Mouse (Mus musculus): ENCODE data around the gene Hrk. TPM values are rescaled to one million over a fixed set of nuclear protein-coding genes. Genes with fewer than 3 reads are reported as not detected.

Gene Hrk
- 0.09 and 0.20 TPM in 2 replicates for polyA plus RNA-seq (2014; fragmentation: Nextera tagmentation; extraction: Ambion mirVana)

DNA sequence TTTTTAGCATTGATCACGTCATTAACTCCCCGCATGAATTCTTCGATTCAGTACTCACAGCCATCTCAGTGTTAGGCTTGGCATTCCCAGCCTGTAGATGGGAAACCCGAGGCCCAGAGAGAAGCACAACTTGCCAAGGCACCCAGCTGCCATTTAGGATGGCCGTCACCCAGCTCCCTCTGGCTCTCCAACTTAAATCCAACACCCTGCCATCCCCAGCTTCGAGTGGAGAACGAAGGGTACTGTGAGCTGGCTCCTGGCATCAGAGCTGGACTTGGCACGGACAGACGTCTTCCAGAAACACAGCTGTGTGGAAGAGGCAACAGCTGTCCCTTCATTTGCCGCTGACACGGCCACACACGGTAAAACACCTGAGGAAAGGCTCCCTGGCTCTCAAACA is at the start of gene Hrk:
TSS of gene Hrk (plus strand) at position 68 of the 400 bp plus-strand sequence.
- 73% methylated on average over 12 of the region's 12 CpGs for WGBS
- H3K4me2 ChIP-seq (ENCODE audit: low read depth, low read length, severe bottlenecking) = no peak within 1 kb of the TSS
- peaks cover 18% of the 10 kb centered on the region for H3K27me3 ChIP-seq (ENCODE audit: control insufficient read depth, insufficient read depth, low read length)
- 0 out of 2 replicates have a peak, but pooled peaks cover 1% of the 10 kb centered on the region for H3K4me1 ChIP-seq (replicated peaks; ENCODE audit: control insufficient read depth, insufficient read depth, low read length)
- no peak for DNase-seq (ENCODE audit: low spot score)
- H3K27ac ChIP-seq (ENCODE audit: low read depth, low read length) = no peak within 1 kb of the TSS
- H3K9ac ChIP-seq (ENCODE audit: low read length) = no peak within 1 kb of the TSS
- no peak within 1 kb of the TSS for H3K4me3 ChIP-seq (ENCODE audit: low read depth, low read length)
- no peaks in the 10 kb centered on the region for H3K36me3 ChIP-seq (ENCODE audit: control insufficient read depth, insufficient read depth, low read length)
- H3K9me3 ChIP-seq (ENCODE audit: control insufficient read depth, low read length) = no peaks in the 10 kb centered on the region
- ATAC-seq (replicated peaks; ENCODE audit: low FRiP score) = no peak

DNA sequence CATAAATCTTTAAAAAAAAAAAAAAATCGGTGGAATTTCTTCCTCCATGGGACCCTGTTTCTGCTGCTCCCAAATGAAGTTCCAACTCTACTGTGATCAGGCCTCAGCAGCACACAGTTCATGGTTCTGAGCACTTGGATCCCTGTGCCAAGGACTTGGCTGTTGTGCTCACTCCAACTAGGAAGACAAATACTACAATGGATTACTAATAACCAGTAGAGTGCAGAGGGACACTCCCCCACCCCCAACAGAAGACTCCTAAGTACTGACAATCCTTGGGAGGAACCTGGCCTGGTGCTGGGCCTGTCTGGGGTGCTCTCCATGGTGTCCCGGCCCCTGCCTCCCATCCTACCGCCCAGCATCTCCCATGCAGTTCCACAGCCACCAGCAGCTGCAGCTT is 46.1 kb upstream of the Hrk start:
- Histone ChIP-seq H3K4me1 (replicated peaks; ENCODE audit: control insufficient read depth, insufficient read depth, low read length) (0 out of 2 replicates have a peak, but pooled peaks cover 2% of the 10 kb centered on the region), H3K4me3 (ENCODE audit: low read depth, low read length) (no peak overlapping the region), H3K9ac (ENCODE audit: low read length) (no peak overlapping the region), H3K27me3 (ENCODE audit: control insufficient read depth, insufficient read depth, low read length) (no peaks in the 10 kb centered on the region), H3K36me3 (ENCODE audit: control insufficient read depth, insufficient read depth, low read length) (no peaks in the 10 kb centered on the region), H3K27ac (ENCODE audit: low read depth, low read length) (no peak overlapping the region), H3K9me3 (ENCODE audit: control insufficient read depth, low read length) (no peaks in the 10 kb centered on the region), H3K4me2 (ENCODE audit: low read depth, low read length, severe bottlenecking) (no peak overlapping the region)
- DNase-seq (ENCODE audit: low spot score) = no peak
- ATAC-seq (replicated peaks; ENCODE audit: low FRiP score) = no peak
- WGBS = 83% methylated on average over 3 of the region's 3 CpGs

DNA sequence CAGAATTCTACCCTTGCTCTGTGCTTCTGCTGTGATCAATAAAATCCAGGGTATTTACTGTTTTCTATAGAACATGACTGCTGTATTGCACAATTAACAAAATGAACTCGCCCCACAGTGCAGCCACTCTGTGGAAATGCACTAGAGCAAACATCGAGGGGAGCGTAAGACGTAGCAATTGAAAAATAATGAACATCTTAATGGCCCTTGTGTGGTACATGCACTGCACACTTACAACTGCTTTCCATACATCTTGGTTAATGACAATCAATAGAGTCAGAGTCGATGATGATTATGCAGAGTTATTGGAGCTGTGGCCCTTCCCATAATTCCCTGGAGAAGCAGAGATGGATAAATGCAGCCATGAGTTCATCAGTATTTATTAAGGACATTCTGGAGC is 45.5 kb upstream of the Hrk start:
- no peak for DNase-seq (ENCODE audit: low spot score)
- H3K36me3 ChIP-seq (ENCODE audit: control insufficient read depth, insufficient read depth, low read length) = no peaks in the 10 kb centered on the region
- no peak overlapping the region for H3K4me3 ChIP-seq (ENCODE audit: low read depth, low read length)
- H3K27ac ChIP-seq (ENCODE audit: low read depth, low read length) = no peak overlapping the region
- H3K9ac ChIP-seq (ENCODE audit: low read length) = no peak overlapping the region
- no peaks in the 10 kb centered on the region for H3K9me3 ChIP-seq (ENCODE audit: control insufficient read depth, low read length)
- ATAC-seq (replicated peaks; ENCODE audit: low FRiP score) = no peak
- 91% methylated on average over 5 of the region's 5 CpGs for WGBS
- H3K27me3 ChIP-seq (ENCODE audit: control insufficient read depth, insufficient read depth, low read length) = no peaks in the 10 kb centered on the region
- H3K4me1 ChIP-seq (replicated peaks; ENCODE audit: control insufficient read depth, insufficient read depth, low read length) = 0 out of 2 replicates have a peak, but pooled peaks cover 2% of the 10 kb centered on the region
- H3K4me2 ChIP-seq (ENCODE audit: low read depth, low read length, severe bottlenecking) = no peak overlapping the region

DNA sequence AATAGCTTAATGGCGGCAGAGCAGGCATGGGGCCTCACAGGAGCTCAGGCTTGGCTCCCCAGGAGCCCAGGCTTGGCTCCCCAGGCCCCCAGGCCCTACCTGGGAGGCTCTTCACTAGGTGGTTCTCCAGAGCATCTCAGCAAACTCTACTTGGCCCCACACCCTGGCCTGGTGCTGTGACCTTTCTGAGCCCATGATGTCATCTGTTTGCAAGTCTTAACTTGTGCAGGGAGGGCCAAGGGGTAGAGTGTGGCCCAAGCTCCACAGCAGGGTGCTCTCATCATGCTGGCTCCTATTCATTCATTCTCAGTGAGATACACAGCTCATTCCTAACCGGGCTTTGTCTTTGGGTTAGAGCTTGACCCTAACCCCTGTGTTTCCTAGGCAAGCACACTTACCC is 43.8 kb upstream of the Hrk start:
- Histone ChIP-seq H3K9me3 (ENCODE audit: control insufficient read depth, low read length) (no peaks in the 10 kb centered on the region), H3K4me1 (replicated peaks; ENCODE audit: control insufficient read depth, insufficient read depth, low read length) (0 out of 2 replicates have a peak, but pooled peaks cover 2% of the 10 kb centered on the region), H3K27ac (ENCODE audit: low read depth, low read length) (no peak overlapping the region), H3K9ac (ENCODE audit: low read length) (no peak overlapping the region), H3K4me2 (ENCODE audit: low read depth, low read length, severe bottlenecking) (no peak overlapping the region), H3K27me3 (ENCODE audit: control insufficient read depth, insufficient read depth, low read length) (no peaks in the 10 kb centered on the region), H3K36me3 (ENCODE audit: control insufficient read depth, insufficient read depth, low read length) (no peaks in the 10 kb centered on the region), H3K4me3 (ENCODE audit: low read depth, low read length) (no peak overlapping the region)
- DNase-seq (ENCODE audit: low spot score) (no peak), ATAC-seq (replicated peaks; ENCODE audit: low FRiP score) (no peak)
- 33% methylated on average over 2 of the region's 2 CpGs for WGBS

DNA sequence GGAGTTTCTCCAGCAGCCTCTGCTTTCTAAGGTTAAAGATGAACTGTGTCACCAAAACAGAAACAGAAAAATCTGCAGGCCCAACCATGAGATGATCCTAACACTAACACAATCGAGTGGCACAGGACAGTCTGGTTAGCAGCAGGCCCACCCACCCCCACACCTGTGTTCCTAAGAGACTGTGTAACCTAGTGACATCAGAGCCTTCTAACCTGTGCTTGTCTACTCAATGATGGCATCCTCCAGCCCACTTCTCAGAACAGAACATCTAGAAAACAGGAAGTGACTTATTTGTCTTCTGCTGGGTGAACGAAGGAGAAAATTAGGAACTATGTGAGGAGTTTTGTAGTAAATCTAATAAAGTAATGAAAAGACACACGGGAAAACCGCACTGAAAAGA is 42.5 kb upstream of the Hrk start:
- Histone ChIP-seq H3K9ac (ENCODE audit: low read length) (no peak overlapping the region), H3K4me3 (ENCODE audit: low read depth, low read length) (no peak overlapping the region), H3K27me3 (ENCODE audit: control insufficient read depth, insufficient read depth, low read length) (no peaks in the 10 kb centered on the region), H3K9me3 (ENCODE audit: control insufficient read depth, low read length) (no peaks in the 10 kb centered on the region), H3K27ac (ENCODE audit: low read depth, low read length) (no peak overlapping the region), H3K4me2 (ENCODE audit: low read depth, low read length, severe bottlenecking) (no peak overlapping the region), H3K4me1 (replicated peaks; ENCODE audit: control insufficient read depth, insufficient read depth, low read length) (no peaks in the 10 kb centered on the region), H3K36me3 (ENCODE audit: control insufficient read depth, insufficient read depth, low read length) (no peaks in the 10 kb centered on the region)
- WGBS = 90% methylated on average over 4 of the region's 4 CpGs
- ATAC-seq (replicated peaks; ENCODE audit: low FRiP score) (no peak), DNase-seq (ENCODE audit: low spot score) (no peak)

DNA sequence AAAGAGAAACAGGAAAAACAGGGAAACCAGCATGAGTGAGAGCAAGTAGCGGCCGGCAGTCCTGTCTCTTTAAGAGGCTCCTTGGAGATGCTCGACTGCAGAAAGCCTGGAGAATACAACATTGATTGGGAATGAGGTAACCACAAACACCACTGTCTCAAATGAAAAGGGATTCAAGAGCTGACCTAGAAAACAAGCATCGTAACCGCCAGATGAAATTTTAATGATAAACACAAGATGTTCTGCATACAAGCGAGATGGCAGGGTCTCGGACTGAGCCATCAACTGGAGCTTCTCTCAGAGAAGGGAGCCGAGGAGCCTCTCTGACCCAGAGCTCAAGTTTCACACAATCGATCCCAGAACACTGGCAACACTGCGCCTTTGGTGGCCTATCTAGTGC is 41.4 kb upstream of the Hrk start:
- ATAC-seq (replicated peaks; ENCODE audit: low FRiP score) (no peak), DNase-seq (ENCODE audit: low spot score) (no peak)
- Histone ChIP-seq H3K9me3 (ENCODE audit: control insufficient read depth, low read length) (no peaks in the 10 kb centered on the region), H3K4me3 (ENCODE audit: low read depth, low read length) (no peak overlapping the region), H3K4me1 (replicated peaks; ENCODE audit: control insufficient read depth, insufficient read depth, low read length) (no peaks in the 10 kb centered on the region), H3K9ac (ENCODE audit: low read length) (no peak overlapping the region), H3K4me2 (ENCODE audit: low read depth, low read length, severe bottlenecking) (no peak overlapping the region), H3K36me3 (ENCODE audit: control insufficient read depth, insufficient read depth, low read length) (no peaks in the 10 kb centered on the region; the same call in 1 of the 2 replicates), H3K27me3 (ENCODE audit: control insufficient read depth, insufficient read depth, low read length) (no peaks in the 10 kb centered on the region), H3K27ac (ENCODE audit: low read depth, low read length) (no peak overlapping the region)
- WGBS = 52% methylated on average over 10 of the region's 10 CpGs

DNA sequence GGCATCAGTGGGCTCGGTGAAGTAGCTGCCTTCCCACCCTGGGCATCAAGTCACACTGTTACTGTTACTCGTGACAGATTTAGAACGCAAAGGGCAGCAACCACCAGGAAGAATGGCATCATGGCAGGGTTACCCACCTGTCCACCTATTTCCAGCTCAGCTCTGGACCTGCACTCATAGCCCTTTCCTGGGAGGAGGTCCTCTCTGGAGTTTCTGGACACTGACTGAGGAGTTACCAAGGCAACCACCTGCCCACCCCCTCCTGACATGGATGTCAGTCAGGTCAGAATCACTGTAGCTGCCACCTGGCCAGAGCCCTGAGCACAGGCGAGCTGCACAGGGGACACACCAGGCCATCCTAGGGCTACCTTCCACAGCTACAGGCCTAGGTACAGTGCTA is 37.8 kb upstream of the Hrk start:
- ATAC-seq (replicated peaks; ENCODE audit: low FRiP score) (no peak), DNase-seq (ENCODE audit: low spot score) (no peak)
- 86% methylated on average over 4 of the region's 4 CpGs for WGBS
- H3K9me3 ChIP-seq (ENCODE audit: control insufficient read depth, low read length) = no peaks in the 10 kb centered on the region
- no peaks in the 10 kb centered on the region for H3K27me3 ChIP-seq (ENCODE audit: control insufficient read depth, insufficient read depth, low read length)
- no peak overlapping the region for H3K9ac ChIP-seq (ENCODE audit: low read length)
- H3K36me3 ChIP-seq (ENCODE audit: control insufficient read depth, insufficient read depth, low read length) = no peaks in the 10 kb centered on the region; the same call in 1 of the 2 replicates
- H3K27ac ChIP-seq (ENCODE audit: low read depth, low read length) = no peak overlapping the region
- no peak overlapping the region for H3K4me2 ChIP-seq (ENCODE audit: low read depth, low read length, severe bottlenecking)
- no peak overlapping the region for H3K4me3 ChIP-seq (ENCODE audit: low read depth, low read length)
- H3K4me1 ChIP-seq (replicated peaks; ENCODE audit: control insufficient read depth, insufficient read depth, low read length) = no peaks in the 10 kb centered on the region

DNA sequence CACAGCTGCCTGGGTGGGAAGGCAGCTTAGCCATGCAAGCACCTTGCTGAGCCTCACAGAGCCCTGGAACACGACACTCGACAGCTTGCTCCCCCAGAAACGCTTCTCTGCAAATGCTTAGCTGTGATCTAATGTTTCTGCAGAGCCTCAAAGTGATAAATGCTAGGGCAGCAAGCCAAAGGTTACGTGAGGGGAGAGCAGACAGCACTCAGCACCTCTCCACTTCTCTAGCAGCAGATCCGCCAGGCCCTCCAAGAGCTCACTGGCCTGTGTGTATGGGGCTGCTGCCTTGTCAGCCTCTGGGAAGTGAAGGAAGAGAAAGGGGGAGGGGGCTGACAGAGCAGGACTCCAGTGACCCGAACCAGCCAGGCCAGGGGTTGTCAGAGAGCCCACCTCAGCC is 36.2 kb upstream of the Hrk start:
- no peak overlapping the region for H3K9ac ChIP-seq (ENCODE audit: low read length)
- H3K4me3 ChIP-seq (ENCODE audit: low read depth, low read length) = no peak overlapping the region
- H3K4me1 ChIP-seq (replicated peaks; ENCODE audit: control insufficient read depth, insufficient read depth, low read length) = no peaks in the 10 kb centered on the region
- H3K27ac ChIP-seq (ENCODE audit: low read depth, low read length) = no peak overlapping the region
- H3K27me3 ChIP-seq (ENCODE audit: control insufficient read depth, insufficient read depth, low read length) = no peaks in the 10 kb centered on the region
- H3K4me2 ChIP-seq (ENCODE audit: low read depth, low read length, severe bottlenecking) = no peak overlapping the region
- H3K36me3 ChIP-seq (ENCODE audit: control insufficient read depth, insufficient read depth, low read length) = no peaks in the 10 kb centered on the region; the same call in 1 of the 2 replicates
- ATAC-seq (replicated peaks; ENCODE audit: low FRiP score) (no peak), DNase-seq (ENCODE audit: low spot score) (no peak)
- H3K9me3 ChIP-seq (ENCODE audit: control insufficient read depth, low read length) = no peaks in the 10 kb centered on the region
- WGBS = 82% methylated on average over 6 of the region's 6 CpGs

DNA sequence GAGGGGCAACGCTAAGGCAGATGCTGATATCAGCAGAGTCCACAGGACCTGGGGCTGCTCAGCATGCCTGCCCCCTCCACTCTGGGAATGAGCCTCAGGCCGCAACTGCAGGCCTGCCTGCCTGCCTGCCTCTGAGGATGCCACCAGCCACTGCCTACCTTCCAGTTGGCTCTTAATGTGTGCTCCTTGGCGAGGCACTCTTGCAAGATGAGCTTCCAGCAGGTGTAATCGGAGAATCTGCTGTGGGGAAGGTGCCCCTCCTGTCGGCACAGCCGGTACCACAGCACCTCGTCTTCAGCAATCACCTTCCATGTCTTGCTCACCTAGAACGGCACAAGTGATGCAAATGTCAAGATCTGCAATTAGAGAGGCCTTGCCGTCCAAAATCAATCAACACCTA is 35.8 kb upstream of the Hrk start:
- ATAC-seq (replicated peaks; ENCODE audit: low FRiP score) (no peak), DNase-seq (ENCODE audit: low spot score) (no peak)
- H3K4me2 ChIP-seq (ENCODE audit: low read depth, low read length, severe bottlenecking) = no peak overlapping the region
- no peak overlapping the region for H3K9ac ChIP-seq (ENCODE audit: low read length)
- H3K27ac ChIP-seq (ENCODE audit: low read depth, low read length) = no peak overlapping the region
- no peaks in the 10 kb centered on the region; the same call in 1 of the 2 replicates for H3K36me3 ChIP-seq (ENCODE audit: control insufficient read depth, insufficient read depth, low read length)
- no peaks in the 10 kb centered on the region for H3K9me3 ChIP-seq (ENCODE audit: control insufficient read depth, low read length)
- WGBS = 85% methylated on average over 9 of the region's 9 CpGs
- H3K4me1 ChIP-seq (replicated peaks; ENCODE audit: control insufficient read depth, insufficient read depth, low read length) = no peaks in the 10 kb centered on the region
- H3K27me3 ChIP-seq (ENCODE audit: control insufficient read depth, insufficient read depth, low read length) = no peaks in the 10 kb centered on the region
- no peak overlapping the region for H3K4me3 ChIP-seq (ENCODE audit: low read depth, low read length)
